Mouse (Mus musculus): ENCODE measurements around the gene Hmgcl.
"Not testable (repeated sequence)": the region's sequence is repeated elsewhere in the genome, so short reads cannot be mapped to it uniquely, and the experiment has no call there.

The Hmgcl gene

DNA sequence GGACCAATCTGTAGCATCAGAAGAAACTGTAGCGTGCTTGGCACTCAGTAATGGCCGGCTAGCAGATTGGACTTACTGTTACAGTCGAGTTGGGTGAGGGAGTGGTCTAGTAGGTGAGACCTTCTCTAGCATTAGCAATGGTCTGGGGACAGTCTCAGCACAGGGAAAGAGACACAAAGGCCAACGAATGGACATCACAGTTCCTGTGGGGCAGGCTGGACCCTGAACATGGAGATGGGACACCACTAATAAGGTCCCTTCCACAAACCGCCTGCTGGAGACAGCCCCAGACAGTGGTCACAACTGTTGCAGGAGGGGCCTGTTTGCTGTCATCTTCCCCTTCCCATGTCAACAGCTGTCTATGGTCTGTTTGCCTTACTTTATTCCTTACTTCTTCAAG lies 15.5 kb downstream of the Hmgcl start:
- no peak for DNase-seq (ENCODE audit: low spot score in 2 of 2)

DNA sequence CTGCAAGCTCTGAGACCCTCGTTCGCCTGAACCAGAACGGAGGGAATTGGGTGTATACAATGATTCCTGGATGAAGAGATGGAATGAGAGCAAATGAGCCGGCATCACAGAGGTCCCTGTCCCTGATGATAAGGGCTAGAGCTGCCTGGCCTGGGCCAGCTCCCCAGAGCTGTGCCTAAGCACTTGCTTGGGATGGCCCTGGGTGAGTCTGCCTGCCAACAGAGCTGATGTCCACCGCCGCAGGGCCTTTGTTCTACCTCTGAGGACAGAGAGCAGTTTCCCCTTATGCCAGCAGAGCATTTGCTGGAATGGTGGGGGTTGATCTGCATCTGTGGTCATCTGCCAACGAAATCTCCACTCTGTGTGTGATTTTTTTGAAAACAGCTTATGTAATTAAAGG lies 15.9 kb downstream of the Hmgcl start:
- DNase-seq (ENCODE audit: low spot score in 2 of 2): no peak

DNA sequence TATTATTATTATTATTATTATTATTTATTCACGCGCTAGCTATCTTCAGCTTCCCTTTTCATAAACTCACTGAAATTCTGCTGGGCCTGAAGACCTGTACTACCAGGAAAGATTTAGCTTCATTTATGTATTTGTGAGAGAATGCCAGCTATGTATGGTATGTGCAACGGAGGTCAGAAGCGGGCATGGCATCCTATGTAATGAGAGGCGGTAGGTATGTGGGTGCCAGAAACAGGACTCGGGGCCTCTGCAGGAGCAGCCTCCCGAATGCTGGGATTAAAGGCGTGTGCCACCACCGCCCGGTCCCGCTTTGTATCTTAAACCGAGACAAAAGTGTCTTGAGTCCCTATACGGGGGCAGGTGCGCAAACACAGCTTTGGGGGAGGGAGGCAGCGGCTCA lies 16.7 kb downstream of the Hmgcl start:
- no peak for DNase-seq (ENCODE audit: low spot score in 2 of 2)

DNA sequence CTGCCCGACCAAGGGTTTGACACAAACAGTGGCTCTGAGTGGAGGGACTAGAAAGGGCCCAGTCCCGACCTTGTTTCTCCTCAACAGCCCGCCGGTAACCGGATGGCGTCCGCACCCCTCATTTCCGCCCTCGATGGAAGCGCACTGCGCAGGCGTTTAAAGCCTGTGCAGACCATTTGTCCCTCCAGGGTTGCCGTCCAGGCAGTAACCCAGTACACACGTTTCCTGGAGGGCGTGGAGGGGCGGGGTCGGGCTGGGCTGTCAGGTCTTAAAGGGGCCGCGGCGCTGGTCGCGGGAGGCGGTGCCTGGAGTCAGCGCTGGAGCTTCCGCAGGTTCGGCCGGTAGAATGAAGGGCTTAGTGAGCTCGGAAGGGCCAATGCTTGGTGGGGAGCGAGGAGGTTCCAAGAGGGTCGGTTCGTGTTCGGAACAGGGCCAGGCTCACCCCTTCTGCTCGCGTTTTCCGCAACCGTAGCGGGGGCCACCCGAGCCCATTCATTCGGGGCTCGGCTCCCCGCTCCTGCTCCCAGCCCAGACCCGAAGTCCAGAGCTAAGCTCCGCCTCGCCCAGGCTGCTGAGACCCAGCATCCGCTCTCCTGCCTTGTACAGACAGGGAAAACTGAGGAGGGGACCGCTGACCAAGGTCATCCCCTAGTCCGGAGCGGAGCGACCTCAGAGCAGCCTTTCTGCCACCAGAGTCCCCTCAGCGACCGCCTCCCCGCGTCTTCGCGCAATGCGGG lies 17.4 kb downstream of the Hmgcl start, which contains the start of gene Gale:
Gene Gale, plus strand, starts transcription at position 271 of the 737 bp plus-strand sequence.
- peak; percentile 87 to 89 for DNase-seq (ENCODE audit: low spot score in 2 of 2)

DNA sequence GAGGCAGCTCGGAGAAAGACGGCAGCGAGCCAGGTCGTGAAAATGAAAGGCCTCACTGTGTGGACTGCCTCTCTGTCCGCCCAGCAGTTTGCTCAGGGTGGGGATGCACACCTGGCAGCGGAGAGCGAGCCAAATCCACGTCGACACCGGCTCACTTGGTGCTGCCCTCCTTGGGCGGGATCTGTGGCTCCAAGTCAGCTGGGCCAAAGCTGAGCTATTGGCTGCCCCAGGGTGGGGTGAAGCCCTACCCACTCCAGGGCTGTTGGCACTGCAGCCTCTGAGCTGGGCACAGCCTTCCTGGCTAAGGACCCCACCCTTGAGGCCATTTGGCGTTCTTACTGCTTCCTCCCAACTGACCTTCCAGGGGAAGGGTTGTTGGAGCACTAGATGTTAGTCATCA lies 18.2 kb downstream of the Hmgcl start:
- peak; percentile 42 to 51 for DNase-seq (ENCODE audit: low spot score in 2 of 2)

DNA sequence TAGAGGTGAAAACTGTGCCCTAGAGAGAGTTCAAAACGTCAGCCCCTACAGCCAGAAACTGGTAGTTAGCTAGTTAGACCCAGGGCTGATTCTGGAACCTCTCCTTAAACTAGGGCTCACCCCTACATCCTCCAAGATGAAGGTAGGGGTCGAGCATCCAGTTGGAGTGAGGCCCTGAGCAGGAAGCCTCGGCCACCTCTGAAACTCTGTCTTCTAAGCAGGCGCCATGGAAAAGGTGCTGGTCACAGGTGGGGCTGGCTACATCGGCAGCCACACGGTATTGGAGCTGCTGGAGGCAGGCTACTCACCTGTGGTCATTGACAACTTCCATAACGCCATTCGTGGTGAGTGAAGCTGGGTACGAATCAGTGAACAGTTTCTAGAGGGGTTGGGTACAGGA lies 18.9 kb downstream of the Hmgcl start:
- no peak for DNase-seq (ENCODE audit: low spot score in 2 of 2)

DNA sequence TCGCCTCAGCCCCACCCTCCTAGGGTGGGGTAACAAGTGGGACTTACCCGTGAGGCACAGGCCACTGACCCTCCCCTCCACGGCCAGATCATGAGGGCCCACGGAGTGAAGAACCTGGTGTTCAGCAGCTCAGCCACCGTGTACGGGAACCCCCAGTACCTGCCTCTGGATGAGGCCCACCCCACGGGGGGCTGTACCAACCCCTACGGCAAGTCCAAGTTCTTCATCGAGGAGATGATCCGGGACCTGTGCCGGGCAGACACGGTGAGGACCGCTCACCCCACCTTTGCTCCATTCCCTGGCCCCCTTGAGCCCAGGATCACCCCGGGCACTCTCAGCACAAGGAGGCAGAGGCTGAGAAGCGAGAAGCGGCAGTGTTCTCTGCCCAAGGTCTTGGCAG lies 20.0 kb downstream of the Hmgcl start:
- DNase-seq (ENCODE audit: low spot score in 2 of 2): no peak

DNA sequence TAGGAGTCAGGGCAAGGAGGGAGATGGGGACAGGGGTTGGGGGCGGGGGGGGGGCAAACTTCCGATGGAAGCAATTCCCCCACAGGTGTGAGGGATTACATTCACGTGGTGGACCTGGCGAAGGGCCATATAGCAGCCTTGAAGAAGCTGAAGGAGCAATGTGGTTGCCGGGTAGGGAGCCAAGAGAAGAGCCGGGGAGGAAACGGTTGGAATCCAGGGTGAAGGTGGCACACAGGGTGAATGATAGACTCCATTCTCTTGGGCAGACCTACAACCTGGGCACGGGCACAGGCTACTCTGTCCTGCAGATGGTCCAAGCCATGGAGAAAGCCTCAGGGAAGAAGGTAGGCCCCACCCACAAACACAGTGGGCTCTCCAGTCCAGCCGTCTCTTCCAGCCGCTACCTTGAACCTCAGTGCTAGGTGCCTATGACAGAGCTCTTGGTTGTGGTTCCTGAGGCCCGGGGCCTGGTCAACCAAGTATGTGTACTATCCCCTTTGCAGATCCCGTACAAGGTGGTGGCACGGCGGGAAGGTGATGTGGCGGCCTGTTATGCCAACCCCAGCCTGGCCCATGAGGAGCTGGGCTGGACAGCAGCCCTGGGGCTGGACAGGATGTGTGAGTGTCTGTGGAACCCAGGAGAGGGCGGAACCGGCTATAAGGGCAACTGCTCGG lies 21.0 kb downstream of the Hmgcl start:
- no peak for DNase-seq (ENCODE audit: low spot score in 2 of 2)

DNA sequence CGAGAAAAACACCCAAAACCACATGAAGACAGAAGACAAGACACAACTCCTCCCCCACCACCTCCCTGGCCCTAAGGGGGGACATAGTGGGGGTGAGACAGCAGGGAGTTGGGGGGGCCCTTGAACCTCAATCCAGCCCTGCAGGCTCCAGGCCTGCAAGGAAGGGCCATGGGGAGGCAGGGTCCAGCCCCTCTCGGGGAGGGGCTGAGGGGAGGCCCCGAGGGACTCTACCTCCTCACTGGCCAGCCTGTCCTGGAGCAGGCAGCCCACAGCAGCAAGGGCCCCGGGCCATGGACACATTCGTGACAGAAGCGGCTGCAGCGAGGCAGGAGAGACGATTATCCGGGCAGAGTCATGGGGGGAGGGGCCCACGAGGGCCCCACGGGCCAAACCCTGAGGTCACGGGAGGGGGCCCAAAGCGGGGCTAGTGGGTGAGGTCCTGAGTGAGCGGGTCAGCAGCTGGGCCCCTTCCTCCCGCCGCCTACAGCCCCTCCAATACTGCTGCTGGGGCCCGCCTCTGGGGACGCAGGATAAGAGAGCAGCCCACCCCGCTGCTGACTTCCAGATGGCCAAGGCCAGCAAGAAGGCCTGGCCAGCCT lies 22.1 kb downstream of the Hmgcl start:
- DNase-seq (ENCODE audit: low spot score in 2 of 2): no peak

DNA sequence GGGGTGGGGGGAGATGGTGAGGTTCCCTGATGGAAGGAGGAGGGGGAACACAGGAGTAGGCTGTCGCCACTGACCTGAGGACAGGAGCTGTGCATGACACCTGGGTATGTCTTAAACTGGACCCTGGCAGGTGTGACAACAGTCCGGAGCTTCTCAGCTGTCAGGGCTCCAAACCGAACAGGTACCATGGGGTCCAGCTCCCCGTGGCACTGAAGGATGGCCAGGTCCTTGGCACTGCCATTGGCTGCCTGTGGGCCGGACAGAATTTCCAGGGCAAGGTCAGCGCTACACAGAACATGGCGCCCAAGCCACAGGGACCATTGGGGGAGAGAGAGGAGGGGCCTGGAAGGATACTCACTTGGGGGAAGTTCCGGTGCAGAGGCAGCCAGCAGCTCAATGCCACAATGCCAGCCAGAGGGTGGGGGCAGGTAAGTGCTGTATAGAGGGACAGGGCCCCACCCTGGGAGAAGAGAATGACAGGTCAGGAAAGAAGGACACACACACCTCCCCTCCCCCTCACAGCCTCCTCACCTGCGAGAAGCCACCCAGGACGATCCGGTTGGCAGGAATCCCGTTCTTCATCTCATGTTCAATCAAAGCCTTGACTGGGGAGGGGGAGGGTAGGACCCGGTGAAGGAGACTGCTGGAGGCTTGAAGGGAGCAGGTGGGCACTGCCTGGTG lies 23.0 kb downstream of the Hmgcl start:
- DNase-seq (ENCODE audit: low spot score in 2 of 2): no peak

DNA sequence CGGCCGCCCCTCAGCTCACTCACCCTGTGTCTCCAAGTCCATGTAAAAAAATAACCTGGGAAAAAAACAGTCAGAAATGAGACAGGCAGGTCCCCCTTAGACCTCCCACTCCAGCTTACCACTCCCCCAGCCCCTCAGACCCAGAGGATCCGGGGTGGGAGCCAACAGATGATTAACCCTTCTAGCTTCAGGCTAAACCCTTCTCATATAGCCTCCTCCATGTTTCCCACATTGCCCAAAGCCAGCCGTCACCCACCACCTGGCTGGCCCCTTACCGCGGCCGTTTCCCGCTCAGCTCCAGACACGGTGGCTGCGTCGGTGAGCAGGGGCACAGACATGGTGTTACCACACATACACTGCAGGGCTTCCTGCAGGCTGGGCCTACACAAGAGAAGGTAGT lies 24.3 kb downstream of the Hmgcl start:
- no peak for DNase-seq (ENCODE audit: low spot score in 2 of 2)

DNA sequence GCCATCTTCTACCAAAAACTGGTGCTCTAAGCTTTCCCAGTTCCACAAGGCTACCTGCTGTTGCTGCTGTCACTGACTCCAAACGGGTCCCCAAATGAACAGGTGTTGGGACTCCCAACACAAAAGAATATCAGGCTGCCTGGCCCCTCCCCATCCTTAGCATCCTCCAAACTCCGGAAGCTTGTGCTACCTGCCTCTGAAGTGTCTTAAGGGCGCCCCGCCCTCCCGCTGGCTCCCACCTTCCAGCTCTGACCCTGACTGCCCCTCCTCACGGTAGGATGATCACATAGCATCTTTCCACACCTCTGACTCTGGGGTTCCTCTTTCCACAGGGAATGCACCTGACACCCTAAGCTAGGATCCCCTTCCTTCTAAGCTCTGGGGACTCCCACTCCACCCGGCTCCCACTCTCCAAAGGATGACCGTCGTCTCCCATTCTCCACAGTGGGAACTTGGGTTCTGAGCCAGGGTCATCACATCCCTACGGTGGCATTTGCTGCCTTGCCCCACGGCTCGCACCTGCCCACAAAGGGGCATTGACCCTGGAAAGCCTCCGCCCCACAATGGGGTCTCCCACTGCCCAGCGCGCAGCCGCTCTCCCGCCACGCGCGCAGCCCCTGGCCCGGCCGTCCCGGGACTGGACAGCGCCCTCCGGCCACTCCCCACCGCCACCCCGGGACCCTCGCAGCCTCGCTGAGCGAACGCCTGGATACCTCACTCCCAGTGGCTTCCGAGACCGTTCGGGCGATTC lies 25.7 kb downstream of the Hmgcl start:
- no peak for DNase-seq (ENCODE audit: low spot score in 2 of 2)

DNA sequence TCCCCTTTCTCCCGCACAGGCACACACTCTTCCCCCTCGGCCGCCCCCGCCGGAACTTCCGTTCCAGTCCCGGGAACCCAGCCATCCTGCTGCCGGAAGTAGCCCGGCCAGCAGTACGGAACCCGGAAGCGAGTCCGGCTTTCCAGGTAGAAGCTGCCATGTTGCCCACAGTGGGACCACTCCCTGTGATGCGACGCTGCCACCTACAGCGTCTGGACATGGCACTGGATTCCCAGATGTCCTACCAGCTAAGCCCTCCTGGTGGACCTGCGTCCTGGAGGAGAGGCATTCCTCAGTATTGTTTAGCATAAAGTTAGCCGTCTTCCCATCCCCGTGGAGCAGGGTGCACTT lies 26.3 kb downstream of the Hmgcl start, which contains the start of gene Lypla2:
Gene Lypla2, minus strand, starts transcription at position 71 of the 351 bp plus-strand sequence.
- peak; percentile 78 to 80 for DNase-seq (ENCODE audit: low spot score in 2 of 2)

DNA sequence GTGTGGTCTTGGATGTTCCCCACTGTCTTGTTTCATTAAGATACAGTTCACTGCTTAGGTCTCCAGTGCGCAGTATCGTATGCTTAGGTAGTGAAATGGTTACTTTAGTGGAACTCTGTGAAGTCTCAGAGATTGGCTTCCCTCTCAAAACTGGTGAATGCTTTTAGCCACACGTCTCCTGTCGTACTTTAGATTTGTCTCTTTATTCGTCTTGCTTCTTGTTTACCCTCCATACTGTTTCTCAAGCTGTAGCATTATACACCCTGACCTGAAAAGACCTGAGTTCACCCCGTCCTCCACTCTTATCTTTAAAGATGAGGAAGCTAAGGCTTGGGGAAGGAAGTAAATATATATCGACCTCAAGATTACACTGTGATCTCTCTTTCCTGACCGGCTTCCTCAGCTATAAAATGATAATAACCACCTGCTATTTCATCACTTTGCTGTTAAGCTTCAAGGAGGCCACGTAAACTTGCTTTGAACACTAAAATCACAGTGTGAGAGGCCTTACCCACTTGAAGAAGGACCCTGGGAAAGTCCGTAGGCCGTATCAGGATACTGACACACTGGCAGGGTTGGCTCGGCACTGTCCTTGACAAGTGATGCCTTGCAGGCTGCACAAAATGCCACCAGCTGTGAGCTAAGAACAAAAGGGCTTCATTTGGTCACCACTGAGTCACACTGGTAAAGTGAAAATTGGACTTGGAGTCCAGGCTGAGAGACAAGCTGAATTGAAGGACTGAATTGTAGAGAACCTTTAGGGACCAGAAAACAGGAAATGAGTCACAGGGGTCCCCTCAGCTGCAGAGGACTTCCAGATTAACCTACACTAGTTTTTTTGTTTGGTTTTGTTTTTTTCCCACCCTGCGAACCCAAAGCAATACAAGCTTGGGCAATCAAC lies 26.9 kb downstream of the Hmgcl start:
- no peak for DNase-seq (ENCODE audit: low spot score in 2 of 2)

DNA sequence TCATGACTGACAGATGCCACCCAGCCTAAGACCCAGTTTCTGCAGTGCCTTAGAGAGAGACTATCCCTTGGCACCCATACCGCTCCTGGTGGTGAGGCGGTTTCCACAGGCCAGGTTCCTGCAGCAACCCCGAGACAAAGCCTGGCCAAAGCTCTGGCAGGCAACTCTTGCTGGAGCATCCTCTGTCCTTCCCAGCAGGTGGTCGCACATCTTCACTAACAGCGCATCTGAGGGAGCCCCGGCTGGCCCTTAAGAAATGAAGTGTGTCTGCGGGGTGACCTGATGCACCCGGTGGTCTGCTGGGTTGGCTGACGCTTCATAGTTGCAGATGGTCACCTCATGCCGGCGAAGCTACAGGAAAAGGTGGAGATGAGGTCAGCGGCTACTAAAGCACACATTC lies 29.9 kb downstream of the Hmgcl start:
- DNase-seq (ENCODE audit: low spot score in 2 of 2): no peak

DNA sequence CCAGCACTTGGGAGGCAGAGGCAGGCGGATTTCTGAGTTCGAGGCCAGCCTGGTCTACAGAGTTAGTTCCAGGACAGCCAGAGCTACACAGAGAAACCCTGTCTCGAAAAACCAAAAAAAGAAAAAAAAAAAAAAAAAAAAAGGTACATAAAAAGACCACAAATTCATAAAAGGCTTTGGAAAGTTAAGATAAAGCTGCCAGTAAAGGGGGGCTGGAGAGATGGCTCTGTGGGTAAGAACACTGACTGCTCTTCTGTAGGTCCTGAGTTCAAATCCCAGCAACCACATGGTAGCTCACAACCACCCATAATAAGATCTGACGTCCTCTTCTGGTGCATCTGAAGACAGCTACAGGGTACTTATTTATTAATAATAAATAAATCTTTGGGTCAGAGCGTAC lies 34.0 kb downstream of the Hmgcl start:
- not testable (repeated sequence) for DNase-seq (ENCODE audit: low spot score in 2 of 2)

DNA sequence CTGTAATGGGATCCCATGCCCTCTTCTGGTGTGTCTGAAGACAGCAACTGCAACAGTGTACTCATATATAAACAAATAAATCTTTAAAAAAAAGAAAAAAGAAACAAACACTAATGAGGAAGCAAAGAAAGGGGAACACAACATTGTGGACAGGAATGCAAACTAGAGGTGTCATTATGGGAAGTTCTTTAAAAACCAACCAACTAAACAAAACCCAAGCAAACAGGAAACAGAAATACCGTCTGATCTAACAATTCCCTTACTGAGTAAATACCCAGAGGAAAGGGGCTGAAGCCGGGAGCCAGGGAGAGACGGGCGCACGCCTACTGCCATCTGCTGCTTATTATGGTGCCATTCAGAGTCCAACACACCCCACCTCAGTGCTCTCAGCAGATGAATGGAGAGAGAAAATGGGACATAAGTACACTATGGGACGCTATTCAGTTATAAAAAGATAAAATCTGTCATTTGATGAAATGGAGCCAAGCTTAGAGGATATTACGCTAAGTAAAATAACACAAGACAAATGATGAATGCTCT lies 35.3 kb downstream of the Hmgcl start:
- DNase-seq (ENCODE audit: low spot score in 2 of 2): no peak

DNA sequence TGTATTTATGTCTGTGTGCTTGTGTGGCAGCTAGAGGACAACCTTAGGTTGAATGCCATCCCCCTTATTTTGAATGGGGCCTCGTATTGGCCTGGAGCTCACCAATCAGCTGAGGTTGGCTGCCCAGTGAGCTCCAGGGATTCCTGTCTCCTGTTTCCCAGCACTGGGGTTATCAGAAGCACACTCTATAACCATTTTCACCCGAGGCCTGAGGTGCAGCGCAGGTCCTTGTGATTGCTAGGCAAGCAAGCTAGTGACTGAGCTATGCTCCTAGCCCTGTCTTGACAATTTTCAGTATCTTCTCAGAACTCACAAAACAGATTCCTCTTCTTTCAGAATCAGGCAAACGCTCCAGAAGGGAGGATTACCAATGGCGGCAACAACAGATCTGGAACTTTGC lies 38.3 kb downstream of the Hmgcl start:
- no peak for DNase-seq (ENCODE audit: low spot score in 2 of 2)

DNA sequence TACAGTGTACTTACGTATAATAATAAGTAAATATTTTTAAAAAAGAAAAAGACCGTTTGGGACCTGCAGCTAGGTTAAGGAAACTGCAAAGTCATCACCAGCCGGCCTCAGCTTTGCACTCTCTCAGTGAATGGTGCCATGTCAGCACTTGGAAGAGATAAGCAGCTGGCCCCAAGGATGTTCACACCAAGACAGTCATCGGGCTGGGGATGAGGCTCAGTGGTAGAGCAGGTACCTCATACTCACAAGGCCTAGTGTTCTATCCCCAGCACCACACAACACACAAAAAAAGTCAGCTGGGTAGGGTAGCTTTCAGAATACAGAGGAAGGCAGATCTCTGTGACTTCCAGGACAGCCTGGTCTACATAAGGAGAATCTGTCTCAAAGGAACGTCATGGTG lies 38.9 kb downstream of the Hmgcl start:
- no peak for DNase-seq (ENCODE audit: low spot score in 2 of 2)

DNA sequence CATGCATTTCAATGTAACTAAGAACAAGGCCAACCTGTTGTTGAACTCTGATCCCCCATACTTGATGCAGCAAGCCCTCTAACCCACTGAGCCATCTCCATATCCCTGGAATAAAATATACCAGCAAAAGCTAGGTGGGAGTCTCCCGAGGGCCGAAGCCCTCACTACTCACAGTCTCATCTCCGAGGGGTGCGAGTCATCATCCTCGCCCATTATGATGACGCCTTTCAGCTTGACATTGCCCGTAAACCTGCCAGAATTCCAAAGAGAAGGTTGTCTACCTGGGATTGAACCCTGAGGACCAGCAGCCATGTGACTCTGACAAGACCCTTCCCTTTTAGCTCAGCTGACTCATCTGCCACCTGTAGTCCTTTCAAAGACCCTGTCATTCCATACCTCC lies 39.5 kb downstream of the Hmgcl start:
- DNase-seq (ENCODE audit: low spot score in 2 of 2): no peak
